Mouse (Mus musculus) embryonic facial prominence, embryonic 13.5 days (tissue): ENCODE results near the gene Cd200r1. TPM values are rescaled to one million over a fixed set of nuclear protein-coding genes. Genes with fewer than 3 reads are reported as not detected.

Experiments
- ATAC-seq: fragments of 200-750 bp; cut with Nextera tagmentation; 2 replicates; pipeline ENCODE4 v1.8.0; 2017; ENCODE audit warnings: low read depth; ENCODE audit not compliant: insufficient number of reproducible peaks, insufficient read depth, low FRiP score, low TSS enrichment
- H3K27ac ChIP-seq: fragments of 300-500 bp; sonication (generic); 2 replicates; pipeline ENCODE4 v1.5.1; 2015; ENCODE audit warnings: moderate library complexity, mild to moderate bottlenecking, inconsistent platforms
- H3K27me3 ChIP-seq: fragments of 300-500 bp; sonication (generic); 2 replicates; pipeline ENCODE4 v1.6.1; 2015; ENCODE audit warnings: mild to moderate bottlenecking, inconsistent platforms
- H3K36me3 ChIP-seq: fragments of 300-500 bp; sonication (generic); 2 replicates; pipeline ENCODE4 v1.6.1; 2015; ENCODE audit warnings: mild to moderate bottlenecking, inconsistent platforms
- H3K4me1 ChIP-seq: fragments of 300-500 bp; sonication (generic); 2 replicates; pipeline ENCODE4 v1.6.1; 2015; ENCODE audit warnings: inconsistent platforms
- H3K4me2 ChIP-seq: fragments of 300-500 bp; sonication (generic); 2 replicates; pipeline ENCODE4 v1.6.1; 2015; ENCODE audit warnings: moderate library complexity, mild to moderate bottlenecking, inconsistent platforms
- H3K4me3 ChIP-seq: fragments of 300-500 bp; sonication (generic); 2 replicates; pipeline ENCODE4 v1.5.1; 2015; ENCODE audit warnings: mild to moderate bottlenecking, inconsistent platforms
- H3K9ac ChIP-seq: fragments of 300-500 bp; sonication (generic); 2 replicates; pipeline ENCODE4 v1.6.1; 2015; ENCODE audit warnings: mild to moderate bottlenecking, inconsistent platforms
- H3K9me3 ChIP-seq: fragments of 300-500 bp; sonication (generic); 2 replicates; pipeline ENCODE4 v1.6.1; 2016; ENCODE audit warnings: inconsistent platforms
- WGBS: fragments of 180-500 bp; shearing (Covaris S2); methylation state at CpG from one replicate; pipeline ENCODE4 v1.1.7; 2015; ENCODE audit warnings: mixed read lengths; 5-methylcytosine and 5-hydroxymethylcytosine counted together
- polyA plus RNA-seq: library from polyadenylated mRNA; unstranded; fragments of >200 nt; fragmentation: Nextera tagmentation; extraction: Ambion mirVana; gene quantifications from 2 replicates; pipeline ENCODE4 v1.2.1, GENCODE M21; 2015

Cd200r1 gene
- polyA plus RNA-seq, 1 experiment from 2014 or later: 0.63 TPM

GRCm38 (mm10) chr16:44727525-44727924 lies 38.0 kb upstream of the Cd200r1 start:
- Histone ChIP-seq H3K9ac (no peak overlapping the region), H3K4me1 (peaks cover 22% of the 10 kb centered on the region), H3K9me3 (no peaks in the 10 kb centered on the region), H3K36me3 (peaks cover 44% of the 10 kb centered on the region), H3K27me3 (no peaks in the 10 kb centered on the region), H3K27ac (no peak overlapping the region), H3K4me2 (no peak overlapping the region), H3K4me3 (no peak overlapping the region)
- 97% methylated on average over 3 of the region's 3 CpGs for WGBS
- no peak for ATAC-seq

- no peak overlapping the region for H3K4me3 ChIP-seq
- H3K4me1 ChIP-seq: no peaks in the 10 kb centered on the region
- H3K9me3 ChIP-seq: no peaks in the 10 kb centered on the region
- no peak overlapping the region for H3K4me2 ChIP-seq
- no peak for ATAC-seq
- H3K27ac ChIP-seq: no peak overlapping the region
- WGBS: 90% methylated on average over 3 of the region's 3 CpGs
- H3K36me3 ChIP-seq: peaks cover 92% of the 10 kb centered on the region
- no peak overlapping the region for H3K9ac ChIP-seq
- H3K27me3 ChIP-seq: no peaks in the 10 kb centered on the region
These were observed 31.5 kb upstream of the Cd200r1 start for GRCm38 (mm10) chr16:44734059-44734458.

- 87% methylated on average over 5 of the region's 5 CpGs for WGBS
- Histone ChIP-seq H3K36me3 (peaks cover 88% of the 10 kb centered on the region), H3K9me3 (no peaks in the 10 kb centered on the region)
These were observed 29.9 kb upstream of the Cd200r1 start for GRCm38 (mm10) chr16:44735676-44736075.

GRCm38 (mm10) chr16:44736118-44736517 lies 29.4 kb upstream of the Cd200r1 start:
- Histone ChIP-seq H3K27ac (no peak overlapping the region), H3K4me2 (no peak overlapping the region), H3K9ac (no peak overlapping the region), H3K4me3 (no peak overlapping the region), H3K9me3 (no peaks in the 10 kb centered on the region), H3K36me3 (peaks cover 85% of the 10 kb centered on the region), H3K27me3 (no peaks in the 10 kb centered on the region), H3K4me1 (no peaks in the 10 kb centered on the region)
- ATAC-seq: no peak
- WGBS: 84% methylated on average over 4 of the region's 4 CpGs

More at GRCm38 (mm10) chr16:44735676-44736075, 29.9 kb upstream of the Cd200r1 start:
- H3K4me2 ChIP-seq: no peak overlapping the region
- no peaks in the 10 kb centered on the region for H3K27me3 ChIP-seq
- no peak overlapping the region for H3K4me3 ChIP-seq
- H3K27ac ChIP-seq: no peak overlapping the region
- no peaks in the 10 kb centered on the region for H3K4me1 ChIP-seq
- H3K9ac ChIP-seq: no peak overlapping the region
- ATAC-seq: no peak

GRCm38 (mm10) chr16:44742753-44743152 lies 22.8 kb upstream of the Cd200r1 start:
- Histone ChIP-seq H3K27me3 (no peaks in the 10 kb centered on the region), H3K4me1 (peaks cover 15% of the 10 kb centered on the region), H3K9me3 (no peaks in the 10 kb centered on the region), H3K36me3 (peaks cover 33% of the 10 kb centered on the region), H3K9ac (no peak overlapping the region), H3K4me2 (no peak overlapping the region), H3K27ac (no peak overlapping the region), H3K4me3 (no peak overlapping the region)
- WGBS: 89% methylated on average over 1 of the region's 1 CpGs
- no peak for ATAC-seq

- ATAC-seq: peak; percentile 13; the same call in 1 of the 2 replicates
- Histone ChIP-seq H3K9ac (peak overlapping the region; percentile 85), H3K27me3 (no peaks in the 10 kb centered on the region), H3K9me3 (no peaks in the 10 kb centered on the region), H3K27ac (peak overlapping the region; percentile 98), H3K4me3 (peak overlapping the region; percentile 75), H3K36me3 (peaks cover 11% of the 10 kb centered on the region), H3K4me1 (peaks cover 15% of the 10 kb centered on the region), H3K4me2 (peak overlapping the region; percentile 80)
- 8% methylated on average over 14 of the region's 14 CpGs for WGBS
These were observed 20.1 kb upstream of the Cd200r1 start for GRCm38 (mm10) chr16:44745471-44745865.

- H3K4me3 ChIP-seq: peak within 1 kb of the TSS; percentile 75
- peak; percentile 88 for ATAC-seq
- no peaks in the 10 kb centered on the region for H3K27me3 ChIP-seq
- no peaks in the 10 kb centered on the region for H3K9me3 ChIP-seq
- H3K9ac ChIP-seq: peak within 1 kb of the TSS; percentile 85
- peak within 1 kb of the TSS; percentile 80 for H3K4me2 ChIP-seq
- H3K27ac ChIP-seq: peak within 1 kb of the TSS; percentile 98
- H3K4me1 ChIP-seq: peaks cover 15% of the 10 kb centered on the region
- peaks cover 11% of the 10 kb centered on the region for H3K36me3 ChIP-seq
- under 1% methylated on average over 47 of the region's 47 CpGs for WGBS
These were observed 19.5 kb upstream of the Cd200r1 start, which contains the start of gene Gtpbp8 for GRCm38 (mm10) chr16:44745866-44746562. TSS of gene Gtpbp8 (minus strand) at chr16:44746363.

GRCm38 (mm10) chr16:44748007-44748406 lies 17.5 kb upstream of the Cd200r1 start:
- no peak for ATAC-seq
- Histone ChIP-seq H3K9me3 (no peaks in the 10 kb centered on the region), H3K9ac (no peak overlapping the region), H3K4me1 (peaks cover 15% of the 10 kb centered on the region), H3K4me3 (no peak overlapping the region), H3K27me3 (no peaks in the 10 kb centered on the region), H3K36me3 (no peaks in the 10 kb centered on the region), H3K27ac (no peak overlapping the region), H3K4me2 (no peak overlapping the region)
- WGBS: 54% methylated on average over 3 of the region's 3 CpGs

- no peak overlapping the region for H3K9ac ChIP-seq
- H3K4me2 ChIP-seq: no peak overlapping the region
- ATAC-seq: no peak
- H3K27me3 ChIP-seq: no peaks in the 10 kb centered on the region
- H3K27ac ChIP-seq: no peak overlapping the region
- H3K4me1 ChIP-seq: no peaks in the 10 kb centered on the region
- H3K4me3 ChIP-seq: no peak overlapping the region
- no peaks in the 10 kb centered on the region for H3K9me3 ChIP-seq
- no peaks in the 10 kb centered on the region for H3K36me3 ChIP-seq
- 83% methylated on average over 8 of the region's 8 CpGs for WGBS
These were observed 7.8 kb upstream of the Cd200r1 start for GRCm38 (mm10) chr16:44757700-44758099.

- Histone ChIP-seq H3K4me1 (no peaks in the 10 kb centered on the region), H3K27ac (no peak overlapping the region)
- ATAC-seq: no peak
These were observed 3.7 kb upstream of the Cd200r1 start for GRCm38 (mm10) chr16:44761811-44762210.

GRCm38 (mm10) chr16:44766320-44766892 lies 870 bp downstream of the Cd200r1 start:
- Histone ChIP-seq H3K36me3 (no peaks in the 10 kb centered on the region), H3K9me3 (no peaks in the 10 kb centered on the region), H3K27me3 (no peaks in the 10 kb centered on the region), H3K4me2 (no peak overlapping the region), H3K27ac (no peak overlapping the region), H3K9ac (no peak overlapping the region), H3K4me1 (no peaks in the 10 kb centered on the region), H3K4me3 (no peak overlapping the region)
- ATAC-seq: no peak
- WGBS: 84% methylated on average over 9 of the region's 9 CpGs

More at GRCm38 (mm10) chr16:44761811-44762210, 3.7 kb upstream of the Cd200r1 start:
- Histone ChIP-seq H3K9ac (no peak overlapping the region), H3K4me2 (no peak overlapping the region), H3K27me3 (no peaks in the 10 kb centered on the region), H3K4me3 (no peak overlapping the region), H3K36me3 (no peaks in the 10 kb centered on the region), H3K9me3 (no peaks in the 10 kb centered on the region)
- WGBS: 57% methylated on average over 1 of the region's 1 CpGs

- H3K4me1 ChIP-seq: no peaks in the 10 kb centered on the region
- no peak overlapping the region for H3K4me3 ChIP-seq
- H3K9ac ChIP-seq: no peak overlapping the region
- no peak overlapping the region for H3K4me2 ChIP-seq
- no peaks in the 10 kb centered on the region for H3K27me3 ChIP-seq
- no peak for ATAC-seq
- 82% methylated on average over 7 of the region's 7 CpGs for WGBS
- H3K9me3 ChIP-seq: no peaks in the 10 kb centered on the region
- no peak overlapping the region for H3K27ac ChIP-seq
- H3K36me3 ChIP-seq: no peaks in the 10 kb centered on the region
These were observed 2.0 kb downstream of the Cd200r1 start for GRCm38 (mm10) chr16:44767506-44767905.
